Mouse (Mus musculus) neutrophil, adult 59 days (primary cell): ENCODE data around the gene Polr3k. TPM values are rescaled to one million over a fixed set of nuclear protein-coding genes. Genes with fewer than 3 reads are reported as not detected.

Experiments
- total RNA-seq, 2 experiments: library from RNA; stranded (reverse); gene quantifications; 1 replicate in 1 of 2; 2 replicates in 1 of 2; pipeline ENCODE4 v1.2.4; 2023

The Polr3k gene
- total RNA-seq = 10 to 100 TPM in 1 of 2 experiments, 1 to 10 TPM in 1; 7.6 to 10.9 TPM

DNA sequence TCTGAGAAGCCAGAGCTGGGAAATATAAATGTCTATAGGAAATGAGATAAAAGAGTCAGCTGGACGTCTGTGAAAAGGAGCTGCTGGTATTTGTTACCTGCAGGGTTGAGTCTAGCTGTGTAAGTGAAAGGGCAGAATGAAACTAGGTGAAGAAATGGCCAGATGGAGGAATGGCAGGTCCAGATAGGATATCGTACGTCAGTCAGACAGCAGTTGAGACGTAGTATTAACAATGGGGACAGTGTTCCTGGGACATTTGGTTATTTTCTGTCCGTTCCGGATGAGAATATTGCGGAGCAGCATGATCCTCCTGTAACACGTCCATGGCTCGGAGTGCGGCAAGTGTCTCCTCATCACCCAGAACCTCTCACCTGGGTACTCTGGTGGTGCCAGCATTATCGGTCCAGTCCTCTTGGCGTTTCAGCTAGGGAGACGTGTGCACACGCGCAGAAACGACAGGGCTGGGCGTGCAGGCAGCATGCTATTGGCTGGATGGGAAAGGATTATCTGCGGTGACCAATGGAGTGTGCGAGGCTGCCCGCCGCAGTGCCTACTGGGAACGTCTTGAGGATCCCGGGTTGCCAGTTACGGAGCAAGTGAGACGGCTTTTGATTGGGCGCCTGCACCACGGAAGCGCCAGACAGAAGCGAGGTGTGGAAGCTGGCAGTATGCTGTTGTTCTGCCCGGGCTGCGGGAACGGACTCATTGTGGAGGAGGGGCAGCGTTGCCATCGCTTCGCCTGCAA lies at the start of gene Polr3k:
TSS of gene Polr3k (plus strand) at position 547 of the 745 bp plus-strand sequence.

DNA sequence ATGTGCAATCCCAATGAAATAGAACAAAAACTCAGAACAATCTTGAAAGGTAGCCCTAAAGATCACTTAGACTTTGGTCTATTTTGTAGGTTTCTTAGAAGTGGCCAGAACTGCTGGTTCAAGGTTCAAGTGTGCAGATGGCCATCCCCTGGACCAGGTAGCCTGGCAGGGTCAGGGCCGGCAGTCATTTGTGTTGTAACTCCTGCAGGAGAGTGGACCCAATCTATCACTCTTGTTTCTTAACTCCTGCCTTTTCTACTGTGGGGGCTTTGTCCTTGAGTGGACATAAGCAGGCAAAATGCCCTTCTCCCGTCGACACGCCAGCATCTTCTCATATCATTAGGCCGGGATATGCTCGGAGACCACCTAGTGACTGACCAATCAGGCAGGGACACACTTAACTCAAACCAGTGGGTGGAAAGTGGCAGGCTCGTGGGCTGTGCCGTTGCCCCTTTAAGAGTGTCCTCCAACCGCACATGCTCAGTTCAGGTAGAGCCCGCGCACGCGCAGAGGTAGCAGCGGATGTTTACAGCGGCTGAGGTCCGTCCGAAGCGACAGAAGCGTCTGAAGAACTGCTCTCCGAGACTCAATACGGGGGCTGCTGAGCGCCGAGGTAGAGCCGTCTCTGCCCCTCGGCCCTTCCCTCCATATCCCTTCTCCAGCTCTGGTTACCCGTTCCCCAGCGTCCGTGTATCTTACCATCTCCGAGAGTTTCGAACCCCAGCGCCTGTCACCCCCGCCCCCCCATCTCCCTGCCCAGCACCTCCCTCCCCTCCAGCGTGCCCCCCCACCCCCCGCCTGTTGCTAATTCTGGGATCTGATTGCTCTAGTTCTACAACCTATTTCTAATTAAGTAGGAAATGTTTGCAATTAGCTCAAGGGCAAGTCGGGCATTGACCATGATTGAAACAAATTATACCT lies 26.5 kb upstream of the Polr3k start, which contains the start of gene Pcmtd2:
TSS of gene Pcmtd2 (plus strand) at position 483 of the 921 bp plus-strand sequence.

Other genes starting within 250 kb of the Polr3k start
- under 1 TPM in 1 of 2 experiments, not detected in 1; 0.53 TPM for gene Gm29797, start 207.3 kb upstream of the Polr3k start, total RNA-seq
- gene Sox18, start 192.7 kb upstream of the Polr3k start, total RNA-seq = under 1 TPM; 0.22 to 0.62 TPM
- gene Tcea2, start 184.0 kb upstream of the Polr3k start, total RNA-seq = 10 to 100 TPM; 10.6 to 17.1 TPM
- 100 to 1,000 TPM; 308 to 314 TPM for gene Rgs19, start 170.4 kb upstream of the Polr3k start, total RNA-seq
- not detected for gene Lkaaear1, start 165.9 kb upstream of the Polr3k start, total RNA-seq
- gene Oprl1, start 149.3 kb upstream of the Polr3k start, total RNA-seq = under 1 TPM in 1 of 2 experiments, not detected in 1; 0.49 TPM
- gene Myt1, start 101.0 kb upstream of the Polr3k start, total RNA-seq = not detected
- gene Pcmtd2, start 26.5 kb upstream of the Polr3k start, total RNA-seq = 10 to 100 TPM; 30.4 to 32.7 TPM
- gene Gm14496, start 126.8 kb downstream of the Polr3k start, total RNA-seq = not detected